Mouse (Mus musculus) lung, postnatal 0 days (tissue): ENCODE measurements around the gene Adamts17.

Source experiments
- CTCF ChIP-seq: IDR thresholded peaks from 2 replicates; pipeline ENCODE4 v1.5.1; 2016; ENCODE audit warnings: antibody characterized with exemption, mild to moderate bottlenecking
- EP300 ChIP-seq: IDR thresholded peaks from 2 replicates; pipeline ENCODE4 v1.6.1; 2016; ENCODE audit warnings: antibody characterized with exemption, mild to moderate bottlenecking, control low read depth

DNA sequence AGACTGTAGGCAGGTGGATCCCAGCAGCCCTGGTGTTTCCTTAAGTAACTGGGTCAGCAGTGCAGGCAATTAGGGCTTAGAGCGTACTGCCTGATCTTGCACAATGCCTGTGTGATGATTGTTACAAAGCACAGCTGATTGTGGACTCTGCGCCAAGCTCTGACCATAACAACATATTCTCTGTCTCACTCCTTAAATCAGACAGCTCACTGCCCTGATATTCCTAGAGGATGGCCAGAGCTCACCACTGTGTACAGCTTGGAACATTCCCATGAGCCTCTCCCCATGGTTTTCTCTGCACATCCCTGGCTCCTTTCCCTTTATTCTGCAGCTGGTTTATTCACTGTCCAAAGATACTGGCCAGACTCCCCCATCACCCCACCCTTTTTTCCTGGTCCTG lies 194.8 kb downstream of the Adamts17 start:
- TF ChIP-seq EP300 (peak; percentile 80), CTCF (no peak)
